Mouse (Mus musculus) adrenal gland, postnatal 4 days (tissue): Measurements from ENCODE around the gene Olfr613. TPM values are rescaled to one million over a fixed set of nuclear protein-coding genes. Genes with fewer than 3 reads are reported as not detected.
"Not testable (repeated sequence)": the region's sequence is repeated elsewhere in the genome, so short reads cannot be mapped to it uniquely, and the experiment has no call there.

ENCODE experiments used
- DNase-seq, 2 experiments: peaks; one replicate each; pipeline ENCODE4 v3.0.0; 2021 to 2022; ENCODE audit warnings: low spot score in 2 of 2, mixed read lengths in 2 of 2
- long read RNA-seq, 2 experiments: library from polyadenylated mRNA; stranded (forward); transcript quantifications; one replicate each; pipeline ENCODE4 v2.0.0; 2021
- microRNA-seq: library from miRNA; unstranded; fragments of <30 nt; microRNA quantifications from one replicate; pipeline ENCODE4 v1.2.0, GENCODE M21; 2021
- total RNA-seq, 2 experiments: library from RNA; stranded (reverse); gene quantifications; 2 replicates each; pipeline ENCODE4 v1.2.3; 2021

Gene Olfr613
- not detected for total RNA-seq
- long read RNA-seq, experiment 1, result 0 reads
- long read RNA-seq, experiment 2, result 0 reads

DNA sequence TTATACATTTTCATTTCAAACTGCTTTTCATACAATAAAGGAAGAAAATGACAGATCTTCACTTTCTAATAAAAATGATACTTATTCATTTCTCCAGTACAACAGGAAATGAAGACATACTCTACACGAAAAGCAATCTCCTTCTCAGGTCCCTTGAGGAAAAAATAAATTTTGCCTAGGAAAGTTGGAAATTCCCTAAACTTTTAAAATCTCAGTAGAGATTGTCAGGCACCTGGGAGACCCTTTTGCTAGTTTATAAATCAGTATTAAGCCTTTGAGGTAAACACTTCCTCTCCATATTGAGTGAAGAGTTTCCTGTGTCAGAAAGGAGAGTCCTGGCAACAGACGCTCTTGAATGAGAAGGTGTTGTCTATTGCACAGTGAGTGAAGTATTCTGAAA, at the start of gene Olfr613:
Olfr613 (plus strand) TSS at position 301 of the 400 bp plus-strand sequence.
- no peak for DNase-seq

DNA sequence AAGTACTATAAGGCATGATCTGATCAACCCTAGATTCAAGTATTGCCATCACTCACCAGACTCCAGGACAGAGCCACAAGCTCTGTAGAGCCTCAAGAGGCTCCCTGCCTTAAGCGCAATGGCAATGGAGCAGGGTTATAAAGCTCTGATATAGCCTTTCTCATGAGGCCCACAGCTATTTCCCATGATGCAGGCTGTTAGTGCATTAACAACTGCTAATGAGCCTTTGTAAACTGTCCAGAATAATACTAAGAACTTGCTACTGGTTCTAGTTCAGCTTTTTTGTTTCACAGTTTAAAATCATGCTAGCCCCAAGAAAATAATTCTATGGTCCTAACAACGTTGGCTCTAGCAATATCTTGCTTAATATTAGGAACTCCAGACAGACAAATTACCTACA, 35.9 kb upstream of the Olfr613 start, which contains the start of gene Olfr610:
Olfr610 (minus strand) TSS at position 101 of the 400 bp plus-strand sequence.
- DNase-seq, result no peak

DNA sequence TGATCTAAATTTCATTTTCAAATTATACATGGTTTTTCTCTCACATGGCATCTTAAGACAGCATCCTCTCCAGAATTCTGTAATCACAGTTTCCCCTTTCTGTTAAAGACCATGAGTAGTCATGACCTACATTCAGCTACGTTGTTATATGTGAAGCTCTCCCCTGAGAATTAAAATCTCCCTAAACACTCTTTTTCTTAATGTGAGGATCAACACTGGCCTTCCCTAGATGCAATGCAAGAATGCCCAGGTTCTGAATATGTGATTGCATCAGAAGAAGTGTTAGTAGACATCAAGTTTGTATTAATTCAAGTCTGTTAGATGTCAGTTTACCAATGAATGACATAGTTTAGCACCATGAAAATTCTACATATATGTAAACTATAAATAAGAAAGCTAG, 27.1 kb upstream of the Olfr613 start, which contains the start of gene Olfr611:
Olfr611 (minus strand) TSS at position 101 of the 400 bp plus-strand sequence.
- DNase-seq, result not testable (repeated sequence)

DNA sequence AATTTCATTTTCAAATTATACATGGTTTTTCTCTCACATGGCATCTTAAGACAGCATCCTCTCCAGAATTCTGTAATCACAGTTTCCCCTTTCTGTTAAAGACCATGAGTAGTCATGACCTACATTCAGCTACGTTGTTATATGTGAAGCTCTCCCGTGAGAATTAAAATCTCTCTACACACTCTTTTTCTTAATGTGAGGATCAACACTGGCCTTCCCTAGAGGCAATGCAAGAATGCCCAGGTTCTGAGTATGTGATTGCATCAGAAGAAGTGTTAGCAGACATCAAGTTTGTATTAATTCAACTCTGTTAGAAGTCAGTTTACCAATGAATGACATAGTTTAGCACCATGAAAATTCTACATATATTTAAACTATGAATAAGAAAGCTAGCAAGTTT, 5.3 kb upstream of the Olfr613 start, which contains the start of gene Olfr612:
Olfr612 (minus strand) TSS at position 101 of the 400 bp plus-strand sequence.
- DNase-seq, result not testable (repeated sequence)

DNA sequence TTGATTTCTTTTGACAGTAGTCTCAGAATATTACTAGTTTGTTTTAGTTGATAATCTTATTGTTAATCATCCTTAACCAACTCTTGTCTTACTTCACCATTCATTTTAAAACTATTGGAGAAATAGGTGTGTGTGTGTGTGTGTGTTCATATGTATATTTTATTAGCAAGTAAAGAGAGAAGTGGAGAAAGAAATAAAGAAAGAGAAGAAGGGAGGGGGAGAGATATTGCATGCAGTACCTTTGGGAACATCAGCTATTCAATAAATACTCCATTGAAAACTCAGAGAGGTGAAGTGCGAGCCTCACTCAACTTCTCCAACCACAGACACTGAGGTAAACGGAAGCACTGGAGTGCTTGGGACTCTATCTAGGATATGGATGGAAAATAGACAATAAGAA, 7.9 kb downstream of the Olfr613 start, which contains the start of gene Olfr615:
Olfr615 (plus strand) TSS at position 301 of the 400 bp plus-strand sequence.
- no peak for DNase-seq

DNA sequence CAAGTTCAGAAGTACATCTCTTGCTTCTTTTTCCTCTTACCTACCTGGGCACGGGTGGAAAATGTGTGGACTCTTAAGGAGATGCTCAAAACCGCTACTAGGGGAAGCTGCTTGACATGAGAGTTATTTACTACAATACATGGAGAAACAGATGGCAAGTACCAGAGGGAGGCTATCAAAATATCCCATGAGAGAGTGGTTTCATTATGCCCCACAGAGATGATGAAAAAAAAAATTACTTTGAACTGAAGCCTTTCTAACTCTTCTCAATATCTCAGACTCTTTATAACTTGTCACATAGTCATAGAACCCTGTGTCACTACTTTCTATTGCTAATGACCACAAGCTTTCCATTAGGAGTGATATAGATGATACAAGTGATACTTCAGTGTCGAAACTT, 21.2 kb downstream of the Olfr613 start, which contains the start of gene Olfr616:
Olfr616 (minus strand) TSS at position 101 of the 400 bp plus-strand sequence.
- no peak for DNase-seq

DNA sequence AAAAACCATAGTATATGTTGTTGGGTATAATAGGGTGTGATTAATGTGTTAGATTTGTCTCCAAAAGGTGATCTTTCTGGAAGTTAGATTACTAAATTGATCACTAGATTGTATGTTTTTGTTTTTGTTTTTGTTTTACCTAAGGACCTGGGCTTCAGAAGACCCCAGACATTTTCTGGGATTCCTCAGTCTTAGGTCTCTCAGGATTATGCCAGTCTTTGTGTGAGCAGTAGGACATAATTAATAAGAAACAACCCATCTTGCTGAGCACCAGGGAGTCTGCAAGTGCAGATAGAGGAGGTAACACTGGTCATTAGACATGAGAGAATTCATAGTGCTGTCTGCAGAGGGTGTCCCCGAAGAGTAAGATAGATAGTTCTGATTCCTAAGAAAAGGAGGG, 24.9 kb downstream of the Olfr613 start, which contains the start of gene Olfr617:
Olfr617 (plus strand) TSS at position 301 of the 400 bp plus-strand sequence.
- no peak for DNase-seq

DNA sequence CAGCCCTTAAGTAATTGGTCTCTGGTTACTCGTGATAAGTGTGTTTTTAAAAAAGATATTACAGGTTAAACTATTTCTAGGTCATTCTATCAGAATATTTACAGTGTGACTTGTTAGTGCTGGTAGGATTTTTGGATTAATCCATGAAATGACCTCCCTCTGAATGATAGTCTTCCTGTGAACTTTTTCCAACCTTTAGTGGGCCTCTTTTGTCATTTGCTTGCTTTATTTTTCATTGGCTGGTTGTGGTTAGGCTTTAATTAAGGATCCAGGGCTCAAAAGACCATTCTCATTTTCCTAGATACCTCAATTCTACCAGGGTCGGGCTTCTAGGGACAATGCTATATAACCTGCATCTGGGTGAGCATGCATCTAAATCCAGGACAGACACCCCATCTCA, 41.9 kb downstream of the Olfr613 start, which contains the start of gene Olfr618:
Olfr618 (plus strand) TSS at position 301 of the 400 bp plus-strand sequence.
- DNase-seq, result no peak

DNA sequence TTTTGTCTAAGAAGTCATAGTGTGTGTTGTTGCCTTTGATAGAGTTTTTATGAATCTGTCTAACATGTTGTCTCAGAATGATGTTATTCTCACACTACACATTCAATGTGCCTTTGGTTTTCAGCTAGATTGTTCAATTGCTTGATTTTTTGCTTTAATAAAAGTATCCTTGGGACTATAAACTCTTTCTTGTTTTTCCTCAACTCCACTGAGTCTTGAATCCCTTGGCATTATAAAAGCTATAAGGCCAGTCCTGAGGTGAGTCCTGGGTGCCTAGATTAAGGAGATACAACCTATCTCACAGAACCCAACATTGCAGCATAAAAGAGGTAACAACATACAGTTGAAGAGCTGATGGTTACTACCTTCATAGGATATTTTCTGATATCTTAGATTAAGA, 52.4 kb downstream of the Olfr613 start, which contains the start of gene Olfr619:
Olfr619 (plus strand) TSS at position 301 of the 400 bp plus-strand sequence.
- DNase-seq, result no peak

Small RNA genes lying within 50 kb of the gene (microRNA-seq; reads per million reads assigned to microRNA genes)
- gene Gm26506, result not detected

Other genes with a start within 250 kb of the Olfr613 start
- gene Olfr596, start 242.4 kb upstream of the Olfr613 start, total RNA-seq, result not detected
- not detected for gene Olfr597, start 231.8 kb upstream of the Olfr613 start, total RNA-seq
- gene Olfr598, start 224.5 kb upstream of the Olfr613 start, total RNA-seq, result not detected
- not detected for gene Olfr599, start 212.2 kb upstream of the Olfr613 start, total RNA-seq
- not detected for gene Olfr600, start 198.4 kb upstream of the Olfr613 start, total RNA-seq
- gene Olfr601, start 185.4 kb upstream of the Olfr613 start, total RNA-seq, result not detected
- not detected for gene Olfr603, start 161.9 kb upstream of the Olfr613 start, total RNA-seq
- gene Usp17lc, start 133.0 kb upstream of the Olfr613 start, total RNA-seq, result not detected
- gene Olfr605, start 102.6 kb upstream of the Olfr613 start, total RNA-seq, result not detected
- not detected for gene Olfr606, start 99.0 kb upstream of the Olfr613 start, total RNA-seq
- not detected for gene Olfr607, start 83.9 kb upstream of the Olfr613 start, total RNA-seq
- gene Olfr608, start 78.2 kb upstream of the Olfr613 start, total RNA-seq, result not detected
- not detected for gene Olfr609, start 50.0 kb upstream of the Olfr613 start, total RNA-seq
- gene Olfr610, start 36.0 kb upstream of the Olfr613 start, total RNA-seq, result not detected
- not detected for gene Olfr611, start 27.2 kb upstream of the Olfr613 start, total RNA-seq
- gene Olfr612, start 5.4 kb upstream of the Olfr613 start, total RNA-seq, result not detected
- not detected for gene Olfr615, start 8.0 kb downstream of the Olfr613 start, total RNA-seq
- gene Olfr616, start 21.1 kb downstream of the Olfr613 start, total RNA-seq, result not detected
- gene Olfr617, start 25.0 kb downstream of the Olfr613 start, total RNA-seq, result not detected
- gene Olfr618, start 42.0 kb downstream of the Olfr613 start, total RNA-seq, result not detected
- not detected for gene Olfr619, start 52.5 kb downstream of the Olfr613 start, total RNA-seq
- not detected for gene Olfr620, start 64.5 kb downstream of the Olfr613 start, total RNA-seq
- not detected for gene Olfr622, start 94.6 kb downstream of the Olfr613 start, total RNA-seq
- gene Olfr623, start 115.6 kb downstream of the Olfr613 start, total RNA-seq, result not detected
- gene Olfr624, start 123.1 kb downstream of the Olfr613 start, total RNA-seq, result under 1 TPM in 1 of 2 experiments, not detected in 1; 0.06 TPM
- gene Olfr625-ps1, start 134.6 kb downstream of the Olfr613 start, total RNA-seq, result not detected
- gene Olfr243, start 166.6 kb downstream of the Olfr613 start, total RNA-seq, result not detected
- gene Olfr628, start 182.3 kb downstream of the Olfr613 start, total RNA-seq, result not detected
- gene Olfr629, start 196.9 kb downstream of the Olfr613 start, total RNA-seq, result not detected
- gene Olfr630, start 209.3 kb downstream of the Olfr613 start, total RNA-seq, result not detected
- gene Olfr69, start 223.5 kb downstream of the Olfr613 start, total RNA-seq, result not detected
- not detected for gene Olfr68, start 231.6 kb downstream of the Olfr613 start, total RNA-seq
- not detected for gene Olfr67, start 243.7 kb downstream of the Olfr613 start, total RNA-seq